Mouse (Mus musculus) spleen, adult 2 months (tissue): ENCODE results near the gene Stk39.

Experiments
- CTCF ChIP-seq: fragments of 200-500 bp; IDR thresholded peaks from 2 replicates; pipeline ENCODE4 v1.5.1; 2011; ENCODE audit warnings: mild to moderate bottlenecking, inconsistent platforms; ENCODE audit not compliant: insufficient read depth, insufficient read length, insufficient replicate concordance; ENCODE audit errors: extremely low read depth
- POLR2A ChIP-seq: fragments of 200-500 bp; IDR thresholded peaks from 2 replicates; pipeline ENCODE4 v1.6.1; 2011; ENCODE audit warnings: low read depth, low read length, inconsistent platforms

GRCm38 (mm10) chr2:68431024-68431962 is 40.8 kb downstream of the Stk39 start:
- TF ChIP-seq POLR2A (no peak), CTCF (no peak)
